Mouse (Mus musculus) limb, embryonic 14.5 days (tissue): ENCODE results near the gene Rims3. TPM values are rescaled to one million over a fixed set of nuclear protein-coding genes. Genes with fewer than 3 reads are reported as not detected.
A peak's percentile ranks its signal among the peaks of the same experiment; 100 is the strongest.

Source experiments
- ATAC-seq: fragments of 200-750 bp; cut with Nextera tagmentation; 2 replicates; pipeline ENCODE4 v1.8.0; 2017; ENCODE audit warnings: low read depth, moderate number of reproducible peaks, moderate TSS enrichment; ENCODE audit not compliant: low FRiP score
- DNase-seq: peaks from one replicate; pipeline ENCODE4 v3.0.0-alpha.2; 2015; ENCODE audit warnings: low spot score
- H3K27ac ChIP-seq: fragments of 300-500 bp; sonication (generic); replicated peaks from 2 replicates; pipeline ENCODE4 v1.5.1; 2014; ENCODE audit warnings: low read depth, mild to moderate bottlenecking, low read length, moderate library complexity, mixed read lengths
- H3K27me3 ChIP-seq: fragments of 300-500 bp; sonication (generic); 2 replicates; pipeline ENCODE4 v1.6.1; 2014; ENCODE audit warnings: low read length, mixed read lengths; ENCODE audit not compliant: control insufficient read depth, insufficient read depth
- H3K36me3 ChIP-seq: fragments of 300-500 bp; sonication (generic); 2 replicates; pipeline ENCODE4 v1.6.1; 2014; ENCODE audit warnings: mild to moderate bottlenecking, low read length, moderate library complexity, mixed read lengths; ENCODE audit not compliant: control insufficient read depth, insufficient read depth
- H3K4me1 ChIP-seq: fragments of 300-500 bp; sonication (generic); 2 replicates; pipeline ENCODE4 v1.6.1; 2014; ENCODE audit warnings: antibody characterized with exemption, low read length, mixed read lengths; ENCODE audit not compliant: control insufficient read depth, insufficient read depth
- H3K4me2 ChIP-seq: fragments of 300-500 bp; sonication (generic); replicated peaks from 2 replicates; pipeline ENCODE4 v1.6.1; 2014; ENCODE audit warnings: low read depth, mild to moderate bottlenecking, low read length, moderate library complexity; ENCODE audit not compliant: severe bottlenecking
- H3K4me3 ChIP-seq: fragments of 300-500 bp; sonication (generic); replicated peaks from 2 replicates; pipeline ENCODE4 v1.5.1; 2014; ENCODE audit warnings: low read length
- H3K9ac ChIP-seq: fragments of 300-500 bp; sonication (generic); 2 replicates; pipeline ENCODE4 v1.6.1; 2014; ENCODE audit warnings: mild to moderate bottlenecking, low read depth, low read length, moderate library complexity; ENCODE audit not compliant: severe bottlenecking
- H3K9me3 ChIP-seq: fragments of 300-500 bp; sonication (generic); 2 replicates; pipeline ENCODE4 v1.6.1; 2016; ENCODE audit warnings: low read length; ENCODE audit not compliant: control insufficient read depth
- POLR2A ChIP-seq: fragments of 200-500 bp; IDR thresholded peaks from 2 replicates; pipeline ENCODE4 v1.8.0; 2012; ENCODE audit warnings: inconsistent platforms, mild to moderate bottlenecking, moderate library complexity, borderline replicate concordance; ENCODE audit not compliant: insufficient read depth, insufficient read length; ENCODE audit errors: extremely low read depth
- WGBS: fragments of 180-500 bp; shearing (Covaris S2); extraction: QIAGEN DNeasy Blood & Tissue Kit; methylation state at CpG from one replicate; pipeline ENCODE4 v1.1.7; 2014; 5-methylcytosine and 5-hydroxymethylcytosine counted together
- polyA plus RNA-seq, 2 experiments: library from polyadenylated mRNA; depleted of rRNA in 1 of 2; stranded (reverse) in 1 of 2; unstranded in 1 of 2; fragments of >200 nt; fragmentation: Nextera tagmentation in 1 of 2; extraction: Ambion mirVana in 1 of 2; gene quantifications; 2 replicates each; pipeline versions ENCODE4 v1.2.1 to v1.2.3; 2012 to 2014

Rims3 gene
- polyA plus RNA-seq, 2 experiments: 0.55 to 0.75 TPM

- H3K9ac ChIP-seq: no peak overlapping the region
- H3K27ac ChIP-seq: no peak overlapping the region
- ATAC-seq (no peak), DNase-seq (no peak)
- WGBS: 61% methylated on average over 6 of the region's 6 CpGs
- no peak overlapping the region for H3K4me2 ChIP-seq
- no peaks in the 10 kb centered on the region for H3K27me3 ChIP-seq
- no peak overlapping the region for H3K4me3 ChIP-seq
- H3K4me1 ChIP-seq: peaks cover 8% of the 10 kb centered on the region; the same call in 1 of the 2 replicates
- no peak for TF ChIP-seq POLR2A
- H3K9me3 ChIP-seq: no peaks in the 10 kb centered on the region
- no peaks in the 10 kb centered on the region for H3K36me3 ChIP-seq
Measured at GRCm38 (mm10) chr4:120880731-120881432, 26.3 kb downstream of the Rims3 start.

GRCm38 (mm10) chr4:120882002-120882625, 27.5 kb downstream of the Rims3 start:
- H3K27me3 ChIP-seq: no peaks in the 10 kb centered on the region
- 43% methylated on average over 5 of the region's 5 CpGs for WGBS
- no peak overlapping the region for H3K4me2 ChIP-seq
- no peak overlapping the region for H3K4me3 ChIP-seq
- H3K4me1 ChIP-seq: peaks cover 10% of the 10 kb centered on the region; the same call in 1 of the 2 replicates
- no peak for TF ChIP-seq POLR2A
- H3K36me3 ChIP-seq: no peaks in the 10 kb centered on the region
- H3K9ac ChIP-seq: no peak overlapping the region
- DNase-seq: no peak
- no peaks in the 10 kb centered on the region for H3K9me3 ChIP-seq
- no peak for ATAC-seq
- no peak overlapping the region for H3K27ac ChIP-seq

GRCm38 (mm10) chr4:120885208-120886120, 30.8 kb downstream of the Rims3 start:
- Histone ChIP-seq H3K9me3 (no peaks in the 10 kb centered on the region), H3K4me3 (no peak overlapping the region), H3K9ac (no peak overlapping the region), H3K27ac (no peak overlapping the region), H3K36me3 (no peaks in the 10 kb centered on the region), H3K4me1 (peaks cover 7% of the 10 kb centered on the region; the same call in 1 of the 2 replicates), H3K27me3 (no peaks in the 10 kb centered on the region), H3K4me2 (no peak overlapping the region)
- TF ChIP-seq POLR2A: no peak
- DNase-seq (peak; percentile 30), ATAC-seq (no peak)
- WGBS: 39% methylated on average over 13 of the region's 13 CpGs

- H3K27me3 ChIP-seq: no peaks in the 10 kb centered on the region
- H3K36me3 ChIP-seq: no peaks in the 10 kb centered on the region
- H3K4me2 ChIP-seq: no peak overlapping the region
- no peaks in the 10 kb centered on the region for H3K9me3 ChIP-seq
- peaks cover 7% of the 10 kb centered on the region; the same call in 1 of the 2 replicates for H3K4me1 ChIP-seq
- H3K9ac ChIP-seq: no peak overlapping the region
- 24% methylated on average over 4 of the region's 4 CpGs for WGBS
- DNase-seq (no peak), ATAC-seq (no peak)
- no peak overlapping the region for H3K27ac ChIP-seq
- no peak overlapping the region for H3K4me3 ChIP-seq
- TF ChIP-seq POLR2A: no peak
Measured at GRCm38 (mm10) chr4:120886131-120886530, 31.5 kb downstream of the Rims3 start.

- Histone ChIP-seq H3K4me1 (peaks cover 7% of the 10 kb centered on the region; the same call in 1 of the 2 replicates), H3K4me3 (no peak overlapping the region), H3K36me3 (no peaks in the 10 kb centered on the region), H3K9ac (no peak overlapping the region), H3K9me3 (no peaks in the 10 kb centered on the region), H3K27ac (no peak overlapping the region), H3K4me2 (no peak overlapping the region), H3K27me3 (no peaks in the 10 kb centered on the region)
- TF ChIP-seq POLR2A: no peak
- WGBS: 81% methylated on average over 5 of the region's 5 CpGs
- ATAC-seq: no peak
- DNase-seq: no peak
Measured at GRCm38 (mm10) chr4:120886811-120887210, 32.2 kb downstream of the Rims3 start.
